Mouse (Mus musculus): ENCODE results near the gene Sox1.

DNA sequence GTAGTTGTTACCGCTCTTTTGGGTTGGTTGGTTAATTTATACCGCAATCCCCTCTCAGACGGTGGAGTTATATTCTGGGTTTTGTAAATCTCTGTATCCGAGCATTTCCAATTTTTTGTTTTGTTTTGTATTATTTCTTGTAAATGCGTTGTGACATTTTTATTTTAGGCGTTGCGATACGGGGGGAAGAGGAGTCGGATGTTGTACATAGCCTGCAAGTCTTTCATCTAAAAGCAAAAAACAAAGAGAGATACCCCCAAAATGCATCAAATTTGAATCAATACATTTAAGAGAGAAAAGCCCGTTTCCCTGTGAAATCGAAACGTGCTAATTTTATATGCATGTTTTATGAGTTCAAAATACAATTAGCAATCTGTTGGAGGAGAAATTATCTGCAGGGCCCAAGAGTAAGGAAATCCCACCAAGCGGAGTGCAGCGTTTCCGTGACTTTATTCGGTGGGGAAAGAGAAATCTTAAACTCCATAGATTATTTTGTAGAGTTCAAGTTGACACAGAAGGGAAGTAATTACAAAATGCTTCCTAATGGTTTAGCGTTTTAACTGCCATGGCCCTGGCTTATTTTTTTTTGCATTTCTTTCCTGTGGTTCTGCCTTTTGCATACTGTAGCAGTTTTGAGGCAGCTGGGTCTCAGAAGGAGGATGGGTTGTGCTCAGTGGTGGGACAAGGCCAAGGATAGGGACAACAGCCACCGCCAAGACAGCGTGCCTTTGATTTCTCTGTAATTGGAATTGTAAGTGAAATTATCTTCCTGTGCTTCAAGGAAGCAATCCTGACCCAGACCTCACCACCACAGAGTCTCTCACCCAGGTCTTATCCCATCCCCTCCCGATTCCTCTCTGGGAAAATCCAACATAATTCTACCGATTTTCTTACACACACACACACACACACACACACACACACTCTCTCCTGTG is 3.2 kb downstream of the Sox1 start:
- no peak for TF ChIP-seq CTCF (IDR thresholded peaks at IDR 0.05; ENCODE audit: low read depth)
- TF ChIP-seq EP300 (optimal IDR thresholded peaks at IDR 0.05) = no peak

Measured in stomach, postnatal 0 days (tissue).